Mouse (Mus musculus) layer of hippocampus, postnatal 25 days (tissue): ENCODE results near the gene Metap1d. TPM values are rescaled to one million over a fixed set of nuclear protein-coding genes. Genes with fewer than 3 reads are reported as not detected.

Experiments
- DNase-seq, 2 experiments: peaks; one replicate each; pipeline ENCODE4 v3.0.0; 2022; ENCODE audit warnings: mixed read lengths in 2 of 2, low spot score in 1 of 2; ENCODE audit errors: extremely low spot score in 1 of 2
- total RNA-seq, 2 experiments: library from RNA; stranded (reverse); gene quantifications; 2 replicates each; pipeline ENCODE4 v1.2.3; 2021

The Metap1d gene
- total RNA-seq, 2 experiments from 2014 or later: 18.1 to 26.8 TPM

DNA sequence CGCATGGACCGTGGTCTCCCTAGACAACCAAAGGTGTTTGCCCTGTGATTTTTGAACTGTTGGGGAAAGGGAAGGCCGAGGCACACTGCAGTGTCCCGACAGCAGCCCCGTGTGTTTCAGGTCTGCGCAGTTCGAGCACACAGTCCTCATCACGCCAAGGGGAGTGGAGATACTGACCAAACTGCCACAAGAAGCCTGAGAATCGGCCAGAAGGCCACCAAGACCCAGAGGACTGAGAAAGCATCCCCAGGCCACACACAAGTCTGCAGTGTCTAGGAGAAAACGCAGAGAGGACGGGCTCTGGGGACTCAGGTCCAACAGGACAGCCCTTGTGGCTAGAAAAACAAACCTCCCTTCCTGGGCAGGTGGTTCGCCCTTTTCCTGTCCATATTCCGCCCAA, 71.7 kb downstream of the Metap1d start:
- no peak for DNase-seq

DNA sequence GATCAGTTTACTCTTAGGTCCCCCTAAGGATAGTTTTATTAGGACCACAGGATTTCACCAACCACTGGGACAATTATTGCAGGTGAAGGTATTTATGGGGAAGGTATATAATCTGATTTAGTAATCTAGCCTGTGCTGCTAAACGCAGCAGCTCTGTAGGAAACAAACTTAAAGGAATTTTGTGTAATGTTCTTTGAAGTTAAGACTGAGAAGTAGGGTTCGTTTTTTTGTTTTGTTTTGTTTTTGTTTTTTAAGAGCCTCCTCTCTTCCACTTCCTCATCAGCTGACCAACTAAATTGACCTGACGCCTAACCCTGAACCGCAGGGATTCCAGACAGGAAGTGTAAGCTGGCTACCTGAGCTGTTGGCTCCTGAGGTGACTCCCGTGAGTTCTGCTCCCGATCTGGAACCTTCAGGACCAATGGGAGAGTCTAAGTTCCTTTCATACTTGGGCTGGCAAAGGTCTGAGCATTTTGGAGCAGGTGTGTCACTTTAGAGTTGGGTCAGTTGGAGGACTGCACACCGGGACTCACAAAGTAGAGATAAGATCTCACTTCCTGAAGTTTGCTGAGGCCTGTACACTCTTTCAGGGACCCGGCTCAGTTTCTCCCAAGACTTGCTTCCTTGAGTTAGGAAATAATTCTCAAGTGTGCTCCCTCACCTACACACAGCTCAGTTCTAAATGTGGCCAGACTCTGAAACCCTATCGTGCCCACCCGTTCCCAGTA, 73.7 kb downstream of the Metap1d start:
- DNase-seq: no peak

DNA sequence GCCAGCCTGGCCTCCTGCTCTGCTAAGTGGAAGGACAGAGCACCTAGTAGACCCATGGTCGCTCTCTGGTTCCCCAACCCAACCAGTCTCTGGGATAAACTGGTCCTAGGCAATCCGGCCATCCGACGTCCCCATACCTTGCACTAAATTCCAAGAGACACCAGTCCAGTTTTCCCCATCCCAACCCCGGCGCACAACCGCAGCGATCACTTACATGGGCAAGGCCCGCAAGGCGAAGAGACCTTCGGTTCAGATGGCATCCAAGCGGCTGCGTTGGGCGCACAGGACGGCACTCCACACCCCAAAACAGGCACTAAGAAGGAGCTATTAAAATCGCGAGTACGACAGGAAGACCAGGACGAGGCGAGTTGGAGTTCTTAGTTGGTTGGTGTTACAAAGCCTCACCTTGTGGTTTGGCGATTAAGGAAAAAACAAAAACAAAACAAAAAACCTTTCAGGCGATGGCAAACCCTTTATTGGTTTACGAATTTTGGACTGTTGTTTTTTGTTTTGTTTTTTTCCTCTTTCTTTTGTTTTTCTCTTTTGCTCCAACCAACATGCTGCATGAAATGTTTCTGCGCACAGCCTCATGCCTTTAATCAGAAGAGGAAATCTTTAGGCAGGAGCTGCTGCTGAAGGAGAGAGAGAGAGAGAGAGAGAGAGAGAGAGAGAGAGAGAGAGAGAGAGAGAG, 74.4 kb downstream of the Metap1d start:
- DNase-seq: peak in 1 of 2 experiments; percentile 6

DNA sequence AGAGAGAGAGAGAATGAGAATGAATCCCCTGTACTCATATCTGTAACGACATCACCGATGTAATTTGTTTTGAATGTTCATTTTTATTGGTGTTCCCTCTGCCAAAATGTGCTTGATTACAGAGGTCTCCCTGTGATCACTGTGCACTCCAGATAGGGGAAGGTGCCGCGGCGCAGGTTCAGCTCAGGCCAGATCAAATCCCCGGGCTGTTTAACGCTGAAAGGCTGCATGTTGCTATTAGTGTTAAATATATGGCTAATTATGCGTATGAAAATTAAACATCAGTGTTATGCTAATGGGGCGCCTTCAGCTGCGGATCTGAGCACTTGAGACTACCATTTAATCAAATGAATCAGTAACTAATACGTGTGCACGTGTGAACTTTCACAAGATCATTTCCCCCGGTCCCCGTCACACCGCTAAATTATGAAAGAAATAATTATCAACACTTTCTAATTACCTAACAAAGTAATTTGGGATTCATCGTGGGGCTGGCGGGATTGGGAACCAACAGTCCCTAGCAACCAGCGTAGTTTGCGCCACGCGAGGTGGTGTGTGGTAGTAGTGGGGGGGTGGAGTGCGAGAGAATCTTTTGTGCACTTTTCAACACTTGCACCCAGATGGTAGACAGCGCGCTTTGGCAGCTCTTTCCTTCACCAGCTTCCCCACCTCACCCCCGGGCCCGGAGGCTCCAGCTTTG, 75.1 kb downstream of the Metap1d start, which contains the start of gene Dlx1:
Gene Dlx1, plus strand, starts transcription at position 100 of the 700 bp plus-strand sequence.
- no peak for DNase-seq

DNA sequence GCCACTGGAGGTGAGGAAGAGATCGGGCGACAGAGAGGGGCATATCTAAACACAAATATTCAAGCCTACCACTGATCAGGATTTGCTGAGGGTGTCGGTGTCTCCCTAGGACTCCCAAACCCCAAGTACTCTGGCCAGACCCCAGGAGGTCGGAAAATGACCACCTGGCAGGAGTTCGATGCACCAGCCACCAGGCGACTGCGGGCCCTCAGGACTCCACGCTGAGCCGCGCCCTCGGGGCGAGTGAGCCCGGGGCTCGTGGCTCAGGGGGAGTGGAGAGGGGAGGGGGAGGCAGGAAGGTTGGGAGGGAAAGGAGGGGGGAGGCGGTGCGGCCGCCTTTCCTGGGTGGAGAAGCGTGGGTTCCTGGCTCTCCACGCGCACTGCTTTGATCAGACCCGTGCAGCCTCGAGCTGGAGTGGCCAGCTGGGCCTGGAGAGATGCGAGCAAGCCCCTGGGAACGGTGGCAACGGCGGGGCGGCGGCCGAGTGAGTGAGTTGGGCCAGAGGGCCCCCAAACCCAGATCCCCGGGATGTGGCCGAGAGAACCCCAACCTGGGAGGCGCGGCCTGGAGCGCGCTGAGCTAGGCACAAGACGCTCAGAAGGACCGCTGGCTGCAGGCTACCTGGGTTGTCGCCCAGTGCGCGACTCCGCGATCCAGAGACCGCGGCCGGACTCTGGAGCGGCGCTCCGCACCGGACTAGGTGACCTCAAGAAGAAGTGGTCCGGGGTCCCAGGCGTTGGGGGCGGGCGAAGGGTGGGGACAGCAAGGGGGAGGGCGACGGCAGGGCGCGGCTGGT, 75.8 kb downstream of the Metap1d start:
- no peak for DNase-seq

DNA sequence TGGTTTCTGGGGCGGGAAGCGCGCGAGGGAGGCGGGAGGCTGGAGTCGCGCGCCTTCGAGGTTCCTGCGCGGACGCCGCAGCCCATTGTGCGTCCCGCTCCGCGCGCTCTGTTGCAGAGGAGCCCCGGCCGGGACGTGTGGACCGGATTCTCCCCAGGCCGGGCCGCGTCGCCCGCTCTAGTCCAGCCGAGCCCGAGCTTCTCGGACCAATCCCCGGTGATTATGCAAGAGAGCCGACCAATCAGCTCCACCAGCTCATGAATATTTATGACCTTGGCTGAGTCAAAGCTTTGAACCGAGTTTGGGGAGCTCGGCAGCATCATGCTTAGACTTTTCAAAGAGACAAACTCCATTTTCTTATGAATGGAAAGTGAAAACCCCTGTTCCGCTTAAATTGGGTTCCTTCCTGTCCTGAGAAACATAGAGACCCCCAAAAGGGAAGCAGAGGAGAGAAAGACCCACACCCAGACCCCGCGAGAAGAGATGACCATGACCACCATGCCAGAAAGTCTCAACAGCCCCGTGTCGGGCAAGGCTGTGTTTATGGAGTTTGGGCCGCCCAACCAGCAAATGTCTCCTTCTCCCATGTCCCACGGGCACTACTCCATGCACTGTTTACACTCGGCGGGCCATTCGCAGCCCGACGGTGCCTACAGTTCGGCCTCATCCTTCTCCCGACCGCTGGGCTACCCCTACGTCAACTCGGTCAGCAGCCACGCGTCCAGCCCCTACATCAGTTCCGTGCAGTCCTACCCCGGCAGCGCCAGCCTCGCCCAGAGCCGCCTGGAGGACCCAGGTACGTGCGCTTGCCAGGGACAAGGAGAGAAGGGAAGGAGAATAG, 76.7 kb downstream of the Metap1d start:
- no peak for DNase-seq

DNA sequence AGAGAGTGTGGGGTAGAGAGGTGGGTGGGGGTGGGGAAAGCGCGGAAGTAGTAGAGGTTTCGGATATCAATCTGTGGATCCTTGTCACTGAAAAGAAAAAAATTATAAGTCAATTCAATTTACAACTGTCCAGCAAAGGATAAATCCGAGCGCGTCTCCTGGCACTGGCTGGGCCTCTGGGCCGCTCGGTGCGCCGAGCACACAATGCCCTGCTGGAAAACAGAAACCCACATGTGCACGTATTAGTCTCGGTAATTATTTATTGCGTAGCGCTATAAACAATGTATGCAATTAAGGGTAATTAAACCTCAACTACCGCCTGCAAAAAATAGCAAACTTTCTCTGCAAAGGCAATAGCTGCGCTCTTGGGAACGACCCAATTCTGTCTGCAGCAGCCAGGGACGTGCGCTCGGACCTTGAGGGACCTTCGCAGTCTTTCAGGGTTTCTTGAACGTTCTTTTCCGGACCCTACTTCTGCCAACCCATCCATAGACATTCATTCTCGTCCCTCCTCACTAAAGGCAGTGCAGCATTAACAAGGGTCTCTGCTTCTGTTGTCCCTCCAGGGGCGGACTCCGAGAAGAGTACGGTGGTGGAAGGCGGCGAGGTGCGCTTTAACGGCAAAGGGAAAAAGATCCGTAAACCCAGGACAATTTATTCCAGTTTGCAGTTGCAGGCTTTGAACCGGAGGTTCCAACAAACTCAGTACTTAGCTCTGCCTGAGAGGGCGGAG, 77.5 kb downstream of the Metap1d start:
- no peak for DNase-seq

DNA sequence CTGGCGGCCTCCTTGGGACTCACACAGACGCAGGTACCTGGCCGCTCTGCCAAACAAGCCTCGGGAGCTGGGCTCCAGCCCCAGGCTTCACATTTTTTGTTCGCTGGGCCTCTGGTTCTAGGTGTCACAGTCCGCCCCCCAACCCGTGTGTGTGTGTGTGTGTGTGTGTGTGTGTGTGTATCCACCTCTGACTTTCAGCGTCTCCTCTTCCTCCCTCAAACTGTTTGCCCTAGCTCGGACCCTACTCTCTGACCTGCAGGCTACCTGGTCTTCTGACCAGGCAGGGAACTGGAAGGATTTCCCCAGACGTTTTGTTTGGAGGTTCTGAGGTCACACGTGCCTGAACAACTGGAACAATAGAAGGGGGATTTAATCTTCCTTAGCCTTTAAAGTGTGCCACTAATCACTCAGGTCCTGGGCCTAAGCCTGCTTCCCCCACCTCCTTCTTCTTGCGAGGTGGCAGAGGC, 78.1 kb downstream of the Metap1d start:
- no peak for DNase-seq

DNA sequence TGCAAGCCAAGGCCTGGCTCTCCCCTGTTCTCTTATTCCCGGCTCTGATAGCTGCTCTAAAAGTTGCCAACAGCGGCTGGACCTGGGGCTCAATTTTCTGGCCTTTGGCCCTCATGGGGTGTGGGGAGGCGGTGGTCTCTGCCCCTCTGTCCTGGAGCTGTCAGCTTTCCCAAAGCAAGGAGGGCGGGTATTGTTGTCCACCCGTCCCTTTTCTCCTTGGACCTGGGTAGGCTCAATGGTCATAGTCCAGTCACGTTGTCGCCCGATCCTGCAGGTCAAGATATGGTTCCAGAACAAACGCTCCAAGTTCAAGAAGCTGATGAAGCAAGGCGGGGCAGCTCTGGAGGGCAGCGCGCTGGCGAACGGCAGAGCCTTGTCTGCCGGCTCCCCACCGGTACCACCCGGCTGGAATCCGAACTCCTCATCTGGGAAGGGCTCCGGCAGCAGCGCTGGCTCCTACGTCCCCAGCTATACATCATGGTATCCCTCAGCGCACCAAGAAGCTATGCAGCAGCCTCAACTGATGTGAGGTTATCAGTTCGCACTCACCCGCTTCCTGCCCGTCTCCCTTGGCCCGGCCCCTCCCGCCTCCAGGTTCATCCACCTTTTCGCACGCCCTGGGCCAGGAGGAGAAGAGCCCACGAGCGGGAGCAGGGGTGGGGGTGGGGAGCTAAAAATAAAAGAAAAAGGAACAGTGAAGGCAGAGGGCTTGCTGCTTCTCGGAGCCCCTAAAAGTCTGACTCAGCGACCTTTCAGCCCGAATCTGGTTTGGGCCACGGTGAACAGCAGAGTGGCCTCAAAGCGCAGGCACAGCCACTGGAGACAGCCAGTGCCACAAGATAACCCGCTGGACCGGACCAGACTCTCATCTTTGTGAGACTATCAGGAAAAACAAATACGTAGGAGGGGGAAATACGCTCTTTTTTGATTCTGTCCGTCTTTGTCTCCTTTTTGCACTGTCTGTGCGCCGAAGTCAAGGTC, 79.2 kb downstream of the Metap1d start:
- no peak for DNase-seq

DNA sequence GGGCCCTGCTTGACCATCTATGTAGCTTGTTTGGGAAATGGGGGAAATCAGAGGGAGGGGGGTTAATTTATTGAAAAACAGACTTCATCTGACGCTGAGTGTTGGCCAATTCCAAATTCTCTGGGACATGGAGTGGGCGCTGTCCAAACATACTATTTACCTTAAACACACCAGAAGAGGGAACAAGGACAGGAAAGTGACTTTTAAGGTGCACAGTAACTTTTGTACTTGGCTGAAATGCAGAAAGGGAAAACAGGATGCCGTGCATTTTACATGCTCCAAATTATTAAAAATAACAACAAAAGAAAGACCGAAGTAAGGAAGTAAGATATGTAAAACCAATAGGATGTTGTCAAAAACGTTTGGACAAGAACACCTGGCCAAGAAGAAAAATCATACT, 80.0 kb downstream of the Metap1d start:
- no peak for DNase-seq

DNA sequence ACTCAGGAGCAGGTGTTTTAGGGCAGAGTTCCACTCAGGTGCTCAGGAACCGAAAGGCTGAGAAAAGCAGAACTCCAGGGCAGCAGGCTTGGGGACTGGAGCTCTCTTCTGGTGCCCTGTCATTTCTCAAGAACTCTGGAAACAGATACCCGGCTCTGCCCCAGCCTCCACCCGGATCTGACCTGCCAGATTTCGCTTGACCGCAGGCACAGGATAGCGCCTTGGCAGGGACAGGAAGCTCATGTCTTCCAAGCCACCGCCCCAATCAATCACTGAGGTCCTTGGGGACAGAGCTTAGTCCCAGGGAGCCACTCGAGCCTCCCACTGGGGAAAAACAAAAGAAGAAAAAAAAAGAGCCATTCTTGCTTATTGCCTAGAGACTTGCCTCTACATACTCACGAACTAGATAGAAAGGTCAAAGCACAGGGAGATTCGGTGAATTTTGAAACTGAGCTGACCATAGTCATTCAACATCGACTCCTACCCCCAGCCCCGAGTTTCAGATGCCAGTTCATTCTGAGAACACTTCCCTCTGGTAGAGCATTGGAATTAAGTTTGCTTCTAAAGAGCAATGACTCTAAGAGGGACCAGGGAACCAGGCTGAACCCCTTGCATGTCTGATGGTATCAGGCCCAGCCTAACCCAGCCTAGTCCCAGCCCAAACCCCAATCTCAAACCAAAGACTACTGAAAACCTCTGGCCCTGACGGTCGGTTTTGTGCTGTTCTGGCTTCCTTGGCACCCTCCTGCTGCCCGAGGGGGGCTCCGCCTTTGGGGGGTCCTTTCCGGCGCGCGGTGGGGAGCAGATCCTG, 81.4 kb downstream of the Metap1d start:
- DNase-seq: no peak

DNA sequence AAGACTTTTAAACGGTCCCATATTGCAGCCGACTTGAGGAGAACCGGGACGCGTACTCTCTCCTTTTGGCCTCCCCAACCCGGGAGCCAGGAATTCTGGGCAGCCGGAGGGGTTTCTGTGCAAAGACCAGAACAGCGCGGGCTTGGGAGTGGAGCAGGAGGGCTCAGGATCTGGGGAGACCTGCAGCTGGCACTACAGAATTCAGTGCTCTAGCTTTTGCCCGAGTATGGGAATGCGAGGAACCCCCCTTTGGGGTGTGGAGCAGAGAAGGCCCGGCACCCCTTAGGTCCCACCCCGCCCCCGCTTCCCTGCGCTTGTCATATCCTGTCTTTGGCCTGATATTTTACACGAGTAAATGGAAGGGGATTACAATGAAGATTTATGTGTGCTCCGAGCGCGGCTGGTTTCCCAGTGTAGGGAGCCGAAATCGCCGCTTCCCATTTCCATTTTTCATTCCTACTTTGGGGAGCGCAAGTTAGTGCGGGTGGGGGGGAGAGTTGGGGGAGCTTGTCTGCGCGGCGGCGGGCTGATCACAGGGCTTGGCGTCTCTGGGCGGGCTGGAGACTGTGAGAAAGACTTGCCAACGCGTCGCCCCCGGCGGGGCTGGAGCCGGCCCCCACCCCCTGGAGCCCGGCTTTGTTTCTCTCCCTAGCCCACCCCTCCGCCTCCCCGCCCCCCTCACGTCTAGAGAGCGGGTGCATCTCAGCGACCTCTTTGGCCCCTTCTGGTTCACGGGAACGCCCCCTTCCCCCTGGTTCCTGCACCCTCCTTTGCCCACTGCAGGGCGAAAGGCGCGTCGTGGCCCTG, 87.7 kb downstream of the Metap1d start:
- DNase-seq: no peak

DNA sequence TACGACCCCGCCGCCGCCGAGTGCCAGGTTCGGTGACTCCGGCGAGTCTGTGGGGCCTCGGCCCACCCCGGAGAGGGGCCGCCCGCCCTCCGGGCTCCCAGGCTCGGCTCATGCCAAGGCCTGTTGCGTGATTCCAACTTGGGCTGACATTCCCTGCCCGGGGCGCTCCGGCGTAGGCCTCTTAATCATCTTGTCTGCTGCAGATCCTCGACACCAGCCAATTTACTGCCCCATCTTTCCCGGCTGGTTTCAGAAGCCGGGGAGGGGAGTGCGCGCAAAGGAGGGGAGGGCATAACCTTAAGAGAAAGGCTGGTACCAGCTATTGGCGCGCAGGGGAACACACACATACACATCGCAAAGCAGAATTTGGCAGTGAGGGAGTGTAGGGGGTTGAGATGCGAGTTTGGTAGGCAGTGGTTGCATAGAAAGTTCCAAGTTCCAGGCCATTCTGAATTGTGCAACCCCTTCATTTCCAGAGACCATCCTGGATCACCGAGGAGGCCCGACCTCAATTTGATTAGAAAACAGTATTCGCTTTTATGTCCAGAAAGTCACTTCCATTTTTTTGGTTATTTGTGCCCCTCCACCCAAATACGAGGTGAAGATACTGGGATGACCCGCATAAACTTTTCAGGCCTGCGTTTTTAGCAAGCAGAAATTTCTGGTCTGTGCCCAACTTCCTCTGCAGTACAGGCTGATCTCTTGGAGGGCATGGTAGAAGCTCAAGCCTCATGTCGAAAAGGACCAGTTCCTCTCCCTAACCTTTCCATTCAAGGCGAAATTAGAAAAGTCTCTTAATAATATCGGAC, 88.5 kb downstream of the Metap1d start:
- DNase-seq: no peak

DNA sequence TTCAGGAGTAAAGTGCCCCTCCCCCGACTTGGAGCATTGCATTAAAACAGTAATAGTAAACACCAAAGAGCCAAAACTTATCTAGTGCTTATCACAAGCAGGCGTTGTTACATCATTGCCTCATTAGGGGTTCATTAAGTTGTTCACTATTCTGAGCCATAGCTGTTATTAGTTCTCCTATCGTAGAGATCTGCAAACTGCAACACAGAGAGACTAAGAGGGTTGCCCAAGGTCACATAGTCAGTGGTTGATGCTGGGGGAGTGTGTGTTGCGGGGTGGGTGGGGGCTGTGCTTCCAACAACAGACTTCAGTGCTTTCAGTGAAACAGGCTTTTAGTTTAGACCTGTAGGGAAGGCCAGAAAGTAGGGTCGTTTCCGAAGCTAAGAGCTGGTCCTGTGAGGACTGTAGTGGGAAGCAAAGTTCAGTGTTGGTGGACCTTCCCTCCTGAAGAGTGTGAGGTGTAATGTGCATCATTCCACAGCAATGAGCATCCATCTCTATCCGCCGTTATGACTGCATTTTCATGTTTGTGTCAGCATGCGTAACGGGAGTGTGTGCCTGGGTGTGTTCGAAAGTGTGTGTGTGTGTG, 89.2 kb downstream of the Metap1d start:
- DNase-seq: no peak

DNA sequence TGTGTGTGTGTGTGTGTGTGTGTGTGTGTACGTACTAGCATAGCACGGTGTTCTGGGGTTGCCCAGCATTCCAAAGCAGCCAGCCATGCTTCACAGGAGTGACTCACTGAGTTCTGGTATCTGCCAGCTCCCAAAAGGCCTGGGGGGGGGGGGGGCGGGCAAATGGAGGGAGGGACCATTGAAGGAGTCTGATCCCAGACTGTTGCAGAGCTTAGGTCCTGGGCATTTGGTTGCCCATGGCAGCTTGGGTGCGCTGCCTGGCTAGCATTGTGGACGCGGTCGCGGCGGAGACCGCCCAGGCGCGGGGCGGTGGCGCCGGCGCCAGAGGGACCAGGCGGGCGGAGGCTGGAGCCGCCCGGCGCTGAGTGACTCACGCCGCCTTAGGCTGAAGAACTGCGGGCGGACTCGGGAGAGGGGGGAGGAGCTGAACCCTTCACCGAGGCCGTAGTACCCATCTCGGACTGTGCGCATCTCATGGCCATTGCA, 89.8 kb downstream of the Metap1d start:
- no peak for DNase-seq
